Mouse (Mus musculus) brain, embryonic 14.5 days (tissue): ENCODE data around the gene Vstm2b.

Experiments used
- CTCF ChIP-seq: fragments of 200-500 bp; IDR thresholded peaks from 2 replicates; pipeline ENCODE4 v1.5.1; 2012; ENCODE audit warnings: inconsistent platforms, mild to moderate bottlenecking, moderate library complexity, borderline replicate concordance; ENCODE audit not compliant: insufficient read depth, insufficient read length; ENCODE audit errors: extremely low read depth
- POLR2A ChIP-seq: fragments of 200-500 bp; IDR thresholded peaks from 2 replicates; pipeline ENCODE4 v1.6.1; 2012; ENCODE audit warnings: mild to moderate bottlenecking, inconsistent platforms, borderline replicate concordance; ENCODE audit not compliant: poor library complexity, insufficient read depth, insufficient read length, severe bottlenecking; ENCODE audit errors: extremely low read depth

DNA sequence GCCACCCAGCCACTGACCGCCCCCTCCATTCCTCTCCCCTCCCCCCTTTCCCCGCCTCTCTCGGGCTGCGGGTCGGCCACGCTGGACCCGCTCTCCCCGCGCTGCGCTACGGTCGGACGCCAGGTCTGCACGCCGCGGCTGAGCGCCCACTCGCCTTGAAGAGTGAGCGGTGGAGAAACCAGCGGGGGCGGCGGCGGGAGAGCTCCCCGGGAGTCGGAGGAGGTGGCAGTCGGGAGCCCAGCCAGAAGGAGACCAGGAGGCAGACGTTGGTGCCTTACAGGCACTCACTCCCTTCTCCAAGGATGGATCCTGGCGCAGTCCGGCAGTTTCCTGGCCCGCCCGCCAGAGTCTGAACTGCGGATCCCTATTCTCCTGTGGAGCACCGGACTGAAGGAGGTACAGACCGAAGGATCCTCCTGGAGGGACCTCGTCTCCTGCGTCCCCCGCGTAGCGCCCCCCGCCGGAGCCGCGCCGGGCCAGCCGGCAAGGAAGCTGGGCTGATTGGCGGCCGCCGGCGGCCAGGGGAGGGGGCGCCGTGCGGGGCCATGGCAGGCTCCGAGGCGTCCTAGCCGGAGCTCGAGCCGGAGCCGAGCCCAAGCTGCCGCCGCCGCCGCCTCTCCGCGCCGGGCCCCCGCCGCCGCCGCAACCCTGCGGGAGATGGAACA, 715 bp downstream of the Vstm2b start:
- no peak for TF ChIP-seq CTCF
- TF ChIP-seq POLR2A: no peak
